Mouse (Mus musculus) testis, postnatal 14 days (tissue): ENCODE measurements at regions not wholly inside any gene's neighbourhood (a gene's known extent, or its start where the extent isn't known, plus 50 kb on each side); places are given as distances from the start of the nearest gene placed in this dataset.
A peak's percentile ranks its signal among the peaks of the same experiment; 100 is the strongest.
"Not testable (repeated sequence)": the region's sequence is repeated elsewhere in the genome, so short reads cannot be mapped to it uniquely, and the experiment has no call there.

Experiments
- DNase-seq: peaks from one replicate; pipeline ENCODE4 v3.0.0; 2021; ENCODE audit warnings: low spot score

GRCm38 (mm10) chrX:162359767-162360545, 200.4 kb upstream of the Nhs start:
- DNase-seq = peak; percentile 5

GRCm38 (mm10) chrX:162348341-162348740, 188.8 kb upstream of the Nhs start:
- DNase-seq = no peak

- DNase-seq = no peak
Measured at GRCm38 (mm10) chrX:162347886-162348285, 188.4 kb upstream of the Nhs start.

- DNase-seq = peak; percentile 23
Measured at GRCm38 (mm10) chrX:162345497-162346143, 186.1 kb upstream of the Nhs start.

- no peak for DNase-seq
Measured at GRCm38 (mm10) chrX:162332121-162332520, 172.6 kb upstream of the Nhs start.

- no peak for DNase-seq
Measured at GRCm38 (mm10) chrX:162307646-162308045, 148.1 kb upstream of the Nhs start.

- no peak for DNase-seq
Measured at GRCm38 (mm10) chrX:162304145-162304544, 144.6 kb upstream of the Nhs start.

- no peak for DNase-seq
Measured at GRCm38 (mm10) chrX:162302788-162303187, 143.3 kb upstream of the Nhs start.

GRCm38 (mm10) chrX:162291234-162291633, 131.7 kb upstream of the Nhs start:
- no peak for DNase-seq

- not testable (repeated sequence) for DNase-seq
Measured at GRCm38 (mm10) chrX:162286155-162286554, 126.6 kb upstream of the Nhs start.

- peak; percentile 4 for DNase-seq
Measured at GRCm38 (mm10) chrX:162284252-162284651, 124.7 kb upstream of the Nhs start.

- no peak for DNase-seq
Measured at GRCm38 (mm10) chrX:162282690-162283089, 123.2 kb upstream of the Nhs start.

GRCm38 (mm10) chrX:162278834-162279708, 119.5 kb upstream of the Nhs start:
- DNase-seq = peak; percentile 8

- no peak for DNase-seq
Measured at GRCm38 (mm10) chrX:162274581-162274980, 115.1 kb upstream of the Nhs start.

GRCm38 (mm10) chrX:162271189-162271588, 111.7 kb upstream of the Nhs start:
- no peak for DNase-seq

GRCm38 (mm10) chrX:162268918-162269317, 109.4 kb upstream of the Nhs start:
- DNase-seq = no peak

- no peak for DNase-seq
Measured at GRCm38 (mm10) chrX:162268112-162268511, 108.6 kb upstream of the Nhs start.

GRCm38 (mm10) chrX:162267679-162268078, 108.1 kb upstream of the Nhs start:
- DNase-seq = peak; percentile 65

- DNase-seq = peak; percentile 3
Measured at GRCm38 (mm10) chrX:162266769-162267168, 107.2 kb upstream of the Nhs start.

GRCm38 (mm10) chrX:162257398-162257797, 97.9 kb upstream of the Nhs start:
- no peak for DNase-seq

GRCm38 (mm10) chrX:162255873-162256272, 96.3 kb upstream of the Nhs start:
- no peak for DNase-seq

GRCm38 (mm10) chrX:162241291-162241690, 81.8 kb upstream of the Nhs start:
- DNase-seq = no peak

GRCm38 (mm10) chrX:162235552-162235951, 76.0 kb upstream of the Nhs start:
- DNase-seq = no peak
